Mouse (Mus musculus): ENCODE data around the gene C1d.
A peak's percentile ranks its signal among the peaks of the same experiment; 100 is the strongest.
"Not testable (repeated sequence)": the region's sequence is repeated elsewhere in the genome, so short reads cannot be mapped to it uniquely, and the experiment has no call there.

The C1d gene

DNA sequence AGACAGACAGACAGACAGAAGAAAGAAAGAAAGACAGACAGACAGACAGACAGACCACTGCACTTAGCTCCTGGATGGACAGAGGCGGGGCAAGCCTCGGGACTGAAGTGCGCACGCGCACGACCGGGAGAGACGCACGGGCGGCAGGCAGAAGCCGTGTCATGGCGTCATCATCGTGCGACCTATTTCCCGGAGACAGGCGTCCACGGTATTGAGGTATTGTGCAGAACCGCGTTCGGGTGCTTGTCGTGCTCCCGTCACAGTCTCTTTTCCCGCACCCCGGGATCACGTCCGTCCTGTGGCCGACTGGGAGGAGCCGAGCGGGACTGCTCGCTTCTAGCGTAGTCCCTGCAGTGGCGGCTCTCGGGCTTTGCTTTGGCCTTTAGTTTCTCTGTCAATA lies at the start of gene C1d:
Gene C1d, plus strand, starts transcription at position 137 of the 400 bp plus-strand sequence.
- DNase-seq (ENCODE audit: low spot score in 2 of 2): peak; percentile 92 to 95

DNA sequence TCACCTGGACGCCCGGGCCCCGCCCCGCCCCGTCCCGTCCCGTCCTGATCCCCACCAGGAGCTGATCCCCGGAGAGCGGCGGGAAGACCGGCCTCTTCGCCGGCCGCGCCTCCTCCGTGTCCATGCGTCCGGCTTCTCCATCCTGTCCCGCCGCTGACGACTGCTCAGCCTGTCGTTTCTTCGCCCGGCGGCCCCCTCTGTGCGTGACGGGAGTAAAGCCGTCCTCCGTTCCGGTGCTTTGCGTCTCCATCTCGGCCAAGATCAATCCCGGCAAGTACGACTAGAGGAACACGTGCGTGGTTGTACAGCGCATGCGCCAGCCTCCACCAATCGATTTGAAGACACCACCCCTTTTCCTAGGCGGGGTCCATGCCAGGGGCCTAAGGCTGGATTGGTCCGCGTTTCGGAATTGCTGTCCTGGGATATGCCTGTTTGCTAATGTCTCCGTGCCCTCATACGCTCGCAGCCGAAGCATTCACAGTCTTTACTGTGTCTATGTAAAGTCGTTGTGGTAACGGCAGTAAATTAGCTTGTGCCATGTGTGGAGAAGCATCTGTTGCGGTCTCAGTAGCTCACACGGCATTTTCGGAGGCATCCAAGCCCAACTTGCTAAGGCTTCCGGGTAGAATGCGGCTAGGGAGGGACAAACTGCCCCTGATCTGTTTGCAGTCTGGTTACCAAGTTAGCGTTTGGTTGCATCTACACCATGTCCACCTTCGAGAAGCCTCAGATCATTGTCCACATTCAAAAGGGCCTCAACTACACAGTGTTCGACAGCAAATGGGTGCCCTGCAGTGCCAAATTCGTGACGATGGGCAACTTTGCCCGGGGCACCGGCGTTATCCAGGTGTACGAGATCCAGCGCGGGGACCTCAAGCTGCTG lies 45.9 kb upstream of the C1d start, which contains the start of gene Pno1:
Gene Pno1, minus strand, starts transcription at position 311 of the 883 bp plus-strand sequence.
- peak; percentile 94 to 96 for DNase-seq (ENCODE audit: low spot score in 2 of 2)

DNA sequence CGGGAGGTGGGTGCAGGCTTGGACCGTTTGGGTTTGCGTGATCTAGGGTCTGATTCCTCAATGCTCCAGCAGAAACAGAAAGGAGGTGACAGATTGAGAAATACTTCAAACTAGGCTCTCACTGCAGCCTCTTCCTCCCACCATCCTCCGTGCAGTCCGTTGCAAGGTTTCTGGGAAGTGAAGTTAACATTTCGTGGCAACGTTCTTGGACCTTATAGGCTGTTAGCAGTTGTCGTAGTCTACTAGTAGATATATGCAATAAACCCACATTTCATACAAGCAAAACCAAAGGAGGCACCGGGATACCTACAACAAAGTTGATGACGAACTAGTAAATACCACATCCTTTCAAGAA lies 45.3 kb upstream of the C1d start:
- DNase-seq (ENCODE audit: low spot score in 2 of 2): no peak

DNA sequence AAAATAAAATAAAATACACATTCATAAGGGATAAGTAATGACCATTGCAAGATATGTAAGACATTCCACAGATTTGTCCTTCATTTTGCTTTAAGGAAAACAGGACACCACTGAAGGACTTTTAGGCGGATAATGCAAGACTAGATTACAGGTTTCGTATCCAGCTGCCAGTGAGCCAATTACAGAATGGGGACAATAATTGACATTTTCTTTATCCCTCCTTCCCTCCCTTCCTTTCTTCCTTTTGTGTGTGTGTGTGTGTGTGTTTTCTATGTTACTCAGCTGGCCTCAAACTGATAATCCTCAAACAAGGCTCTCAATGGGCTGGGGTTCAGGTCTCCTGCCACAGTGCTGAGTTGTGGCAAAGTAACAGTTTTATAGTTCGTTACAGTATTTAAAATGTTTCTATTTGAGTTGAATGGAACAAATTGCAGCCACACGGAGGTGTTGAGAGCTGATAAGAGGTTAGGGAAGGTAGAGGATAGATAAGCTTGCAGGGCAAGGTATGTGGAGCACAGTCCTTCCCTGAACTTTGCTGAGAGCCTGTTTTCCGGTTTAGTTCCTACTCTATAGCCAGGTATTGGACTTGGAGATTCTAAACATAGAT lies 44.4 kb upstream of the C1d start:
- DNase-seq (ENCODE audit: low spot score in 2 of 2): no peak

DNA sequence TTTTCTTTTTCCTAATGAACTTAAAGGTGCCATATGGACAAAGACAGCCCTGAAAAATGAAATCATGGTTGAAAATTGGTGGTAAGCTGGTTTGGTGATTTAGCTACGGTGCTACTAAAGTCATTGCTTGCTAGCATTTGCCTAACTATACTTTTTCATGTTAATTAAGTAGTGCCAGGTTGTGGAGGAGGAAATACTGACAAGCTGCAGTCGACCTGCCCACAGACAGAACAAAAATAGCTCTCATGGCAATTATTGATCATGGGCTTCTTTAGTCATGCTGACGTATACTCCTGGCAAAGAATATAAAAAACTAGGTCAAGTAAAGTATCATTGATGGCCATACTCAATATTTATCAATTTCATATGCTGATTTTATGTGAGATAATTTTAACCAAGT lies 41.9 kb upstream of the C1d start:
- DNase-seq (ENCODE audit: low spot score in 2 of 2): no peak

DNA sequence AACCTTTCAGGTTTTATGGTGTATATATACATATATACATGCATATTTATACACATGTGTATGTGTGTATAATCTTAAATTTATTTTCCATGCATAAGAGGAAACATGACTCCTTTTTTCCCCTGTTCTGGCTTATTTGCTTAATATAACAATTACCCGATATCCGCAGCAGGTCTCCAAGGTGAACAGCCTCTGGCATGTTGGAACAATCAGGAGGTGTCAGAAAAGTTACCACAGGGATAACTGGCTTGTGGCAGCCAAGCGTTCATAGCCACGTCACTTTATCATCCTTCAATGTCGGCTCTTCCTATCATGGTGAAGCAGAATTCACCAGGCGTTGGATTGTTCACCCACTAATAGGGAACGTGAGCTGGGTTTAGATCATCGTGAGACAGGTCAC lies 36.3 kb upstream of the C1d start:
- DNase-seq (ENCODE audit: low spot score in 2 of 2): no peak

DNA sequence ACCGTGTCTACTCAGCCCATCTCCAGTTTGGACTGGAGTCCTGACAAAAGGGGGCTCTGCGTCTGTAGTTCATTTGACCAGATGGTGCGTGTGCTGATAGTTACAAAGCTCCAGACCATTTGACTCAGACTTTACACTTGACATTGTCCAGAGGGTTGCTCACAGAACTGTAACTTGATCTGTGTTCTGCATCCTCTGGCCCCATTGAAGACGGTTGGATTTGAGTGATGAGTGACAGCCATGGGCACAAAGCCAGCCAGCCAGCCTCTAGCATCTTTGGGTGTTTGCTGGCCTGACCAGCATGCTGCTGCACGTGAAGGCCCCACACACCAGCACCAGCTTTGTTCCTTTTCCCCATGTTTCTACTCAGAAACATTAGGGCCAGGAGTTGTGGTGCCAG lies 24.6 kb upstream of the C1d start:
- no peak for DNase-seq (ENCODE audit: low spot score in 2 of 2)

DNA sequence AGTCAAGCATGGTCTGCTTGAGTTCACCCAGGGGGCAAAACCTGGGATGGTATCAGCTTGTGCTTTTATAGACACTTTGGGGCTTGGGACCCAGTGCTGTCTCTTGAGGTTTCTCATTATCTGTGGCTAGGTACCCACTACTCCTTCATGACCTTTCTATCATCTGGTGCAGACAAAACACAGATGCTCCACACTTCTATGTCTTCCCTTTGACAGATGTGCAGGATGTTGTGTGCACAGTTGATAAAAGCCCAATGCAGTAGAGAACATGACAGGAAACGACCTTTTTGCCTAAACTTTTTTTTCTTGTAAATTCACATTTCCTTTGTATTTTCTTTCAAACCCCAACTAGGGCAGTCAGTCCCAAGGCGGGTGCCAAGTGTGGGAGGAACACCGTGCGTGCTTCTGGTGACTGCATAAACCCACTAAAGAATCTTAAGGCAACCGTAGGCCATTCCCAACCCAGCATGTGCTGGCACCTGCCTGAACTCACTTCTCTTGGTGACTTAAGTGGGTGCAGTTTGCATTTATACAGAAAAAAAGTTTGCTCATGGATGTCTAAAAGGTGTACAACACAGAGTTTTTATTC lies 20.8 kb upstream of the C1d start:
- DNase-seq (ENCODE audit: low spot score in 2 of 2): no peak

DNA sequence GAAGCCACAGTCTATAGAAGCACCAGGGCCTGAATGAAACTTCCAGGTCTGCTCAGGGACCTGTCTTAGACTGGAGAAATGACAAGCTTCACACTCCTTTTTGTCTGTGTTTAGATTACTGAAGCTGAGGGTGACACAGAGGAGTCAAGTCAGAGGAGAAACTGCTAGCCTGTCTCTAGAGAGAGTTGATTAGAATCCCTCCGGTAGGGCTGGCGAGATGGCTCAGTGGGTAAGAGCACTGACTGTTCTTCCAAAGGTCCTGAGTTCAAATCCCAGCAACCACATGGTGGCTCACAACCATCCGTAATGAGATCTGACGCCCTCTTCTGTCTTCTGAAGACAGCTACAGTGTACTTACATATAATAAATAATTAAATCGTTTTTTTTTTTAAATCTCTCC lies 18.8 kb upstream of the C1d start:
- DNase-seq (ENCODE audit: low spot score in 2 of 2): not testable (repeated sequence)

DNA sequence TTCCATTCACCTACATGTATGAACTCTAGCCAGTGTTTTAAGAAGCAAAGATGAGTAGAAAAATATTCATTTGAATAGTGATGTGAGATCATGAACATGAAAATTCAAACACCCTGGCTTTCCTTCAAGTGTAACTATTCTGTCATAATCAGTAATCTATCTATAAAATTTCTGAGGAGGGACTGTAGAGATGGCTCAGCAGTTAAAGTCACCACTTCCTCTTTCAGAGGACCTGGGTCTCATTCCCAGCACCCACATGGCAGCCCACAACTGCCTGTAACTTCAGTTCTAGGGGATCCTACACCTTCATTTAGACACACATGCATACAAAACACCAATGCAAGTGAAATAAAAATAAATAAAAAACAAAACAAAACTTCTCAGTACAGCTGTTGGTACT lies 8.7 kb upstream of the C1d start:
- no peak for DNase-seq (ENCODE audit: low spot score in 2 of 2)

DNA sequence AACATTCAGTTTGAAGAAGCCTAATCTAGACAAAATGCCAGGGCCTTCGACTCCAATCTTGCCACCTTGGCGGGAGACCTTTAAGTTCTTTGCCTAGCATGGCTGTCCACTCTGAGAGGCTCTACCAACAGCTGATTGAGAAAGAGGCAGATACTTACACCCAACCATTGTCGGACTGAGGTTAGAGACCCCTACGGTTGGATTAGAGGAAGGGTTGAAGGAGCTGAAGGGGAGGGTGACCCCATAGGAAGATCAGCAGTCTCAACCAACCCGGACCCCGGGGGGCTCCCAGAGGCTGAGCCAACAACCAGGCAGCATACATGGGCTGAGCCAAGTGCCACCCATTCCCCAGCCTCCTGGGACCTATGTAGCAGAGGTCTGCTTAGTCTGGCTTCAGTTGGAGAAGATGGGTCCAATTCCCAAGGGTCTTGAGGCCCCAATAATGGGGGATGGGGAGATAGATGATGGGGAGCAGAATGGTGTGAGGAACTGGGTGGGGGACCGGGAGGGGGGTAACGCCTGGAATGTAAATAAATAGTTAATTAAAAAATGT lies 490 bp upstream of the C1d start:
- peak in 1 of 2 experiments; percentile 13 for DNase-seq (ENCODE audit: low spot score in 2 of 2)

DNA sequence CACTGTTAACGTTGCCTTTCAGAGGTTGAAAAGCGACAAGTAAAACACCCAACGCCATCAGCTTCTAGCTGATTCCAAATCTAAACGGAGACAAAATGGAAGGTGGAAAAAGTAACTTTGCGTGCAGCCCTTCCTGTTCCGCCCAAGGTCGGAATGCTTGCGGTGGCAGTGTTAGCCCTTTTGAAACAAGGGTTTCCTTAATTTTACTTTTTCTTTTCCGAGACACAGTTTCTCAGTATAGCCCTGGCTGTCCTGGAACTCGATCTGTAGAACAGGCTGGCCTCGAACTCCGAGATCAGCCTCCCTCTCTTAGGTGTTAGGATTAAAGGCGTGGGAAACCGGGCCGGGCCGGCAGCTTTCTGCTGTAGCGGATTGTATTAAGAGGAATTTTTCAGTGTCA lies 482 bp downstream of the C1d start:
- peak in 1 of 2 experiments; percentile 12 for DNase-seq (ENCODE audit: low spot score in 2 of 2)

DNA sequence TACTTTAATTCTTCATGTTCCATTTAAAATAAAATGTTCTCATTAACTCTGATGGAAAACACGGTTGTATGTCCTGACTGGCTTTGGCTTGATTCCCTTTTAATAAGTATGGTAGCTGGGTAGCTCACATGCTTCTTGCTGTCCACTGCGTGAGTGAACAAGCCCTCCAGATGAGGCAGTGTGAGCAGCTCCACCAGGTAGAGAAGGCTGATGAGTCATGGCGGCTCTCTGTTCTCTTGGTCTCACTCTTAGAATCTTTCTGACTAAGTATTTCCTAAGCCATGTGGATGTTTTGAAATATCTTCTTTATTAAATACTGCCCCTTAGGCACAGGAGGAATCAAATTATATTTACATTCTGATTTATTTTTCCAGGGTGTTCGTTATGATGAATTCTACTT lies 9.8 kb downstream of the C1d start:
- DNase-seq (ENCODE audit: low spot score in 2 of 2): no peak

DNA sequence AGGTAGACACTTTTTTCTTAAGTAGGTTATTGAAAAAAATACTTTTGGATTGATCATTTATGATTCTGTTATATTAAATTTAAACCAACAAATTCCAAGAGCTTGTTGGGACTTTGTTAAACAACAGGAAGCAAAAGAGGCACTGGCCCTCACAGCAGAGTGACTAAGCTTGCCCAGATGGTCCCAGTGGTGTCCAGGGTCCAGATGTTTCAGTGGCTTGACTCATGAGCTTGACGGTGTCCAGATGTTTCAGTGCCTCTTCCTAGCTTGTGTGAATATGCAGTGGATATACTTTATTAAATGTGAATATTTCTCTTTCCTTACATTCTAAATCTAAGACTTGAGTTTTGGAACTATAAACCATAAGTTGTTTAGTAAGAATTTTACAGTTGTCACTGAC lies 11.4 kb downstream of the C1d start:
- DNase-seq (ENCODE audit: low spot score in 2 of 2): no peak

DNA sequence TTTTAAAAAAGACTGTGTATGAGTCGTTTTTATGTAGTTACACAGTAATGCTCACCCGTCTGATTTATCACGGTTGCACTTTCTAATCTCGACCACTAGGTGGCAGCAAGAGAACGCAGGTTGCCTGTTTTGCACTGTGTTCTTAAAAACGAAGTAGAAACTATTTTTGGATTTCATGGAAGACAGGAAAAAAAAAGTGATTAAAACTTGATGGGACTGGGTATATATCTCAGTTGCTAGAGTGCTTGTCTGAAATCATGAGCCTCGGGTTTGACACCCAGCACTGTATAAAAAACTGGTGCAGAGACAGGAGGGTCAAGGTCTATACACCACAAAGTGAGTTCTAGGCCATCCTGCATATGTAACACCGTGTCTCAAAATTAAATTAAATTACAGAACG lies 22.6 kb downstream of the C1d start:
- DNase-seq (ENCODE audit: low spot score in 2 of 2): peak in 1 of 2 experiments; percentile 17

DNA sequence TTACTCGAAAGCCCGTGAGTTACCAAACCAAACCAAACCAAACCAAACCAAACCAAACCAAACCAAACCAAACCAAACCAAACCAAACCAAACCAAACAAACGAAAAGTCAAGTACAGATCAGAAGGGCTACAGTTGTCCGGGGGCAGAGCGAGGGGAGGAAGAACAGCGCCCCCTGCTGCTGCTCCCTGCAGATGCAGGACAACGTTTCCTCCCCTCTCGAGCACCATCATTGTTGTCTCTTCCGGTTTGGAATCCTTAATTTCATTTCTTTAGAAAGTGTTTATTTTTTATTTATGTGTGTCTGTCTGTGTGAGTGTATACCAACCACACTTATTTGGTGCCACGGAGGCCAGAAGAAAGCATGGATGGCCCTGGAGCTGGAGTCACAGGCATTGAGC lies 26.7 kb downstream of the C1d start:
- no peak for DNase-seq (ENCODE audit: low spot score in 2 of 2)

DNA sequence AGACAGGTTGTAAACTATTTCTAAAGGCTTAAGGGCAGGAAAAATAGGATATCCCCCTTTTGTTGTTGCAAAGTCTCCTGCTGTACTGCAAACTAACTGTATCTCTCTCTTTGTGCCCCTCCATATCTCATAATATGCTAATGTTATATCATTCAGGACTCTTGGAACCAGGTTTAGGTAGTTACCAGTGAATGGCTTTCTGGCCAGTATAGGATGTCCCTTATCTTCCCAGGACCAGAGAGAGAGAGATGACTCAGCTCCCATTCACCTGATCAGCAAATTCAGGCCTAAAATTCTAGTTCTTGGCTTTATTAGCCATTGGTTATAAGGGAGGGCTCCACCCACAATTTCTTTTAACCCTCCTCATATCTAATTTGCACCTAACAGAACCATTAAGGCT lies 31.5 kb downstream of the C1d start:
- DNase-seq (ENCODE audit: low spot score in 2 of 2): no peak

DNA sequence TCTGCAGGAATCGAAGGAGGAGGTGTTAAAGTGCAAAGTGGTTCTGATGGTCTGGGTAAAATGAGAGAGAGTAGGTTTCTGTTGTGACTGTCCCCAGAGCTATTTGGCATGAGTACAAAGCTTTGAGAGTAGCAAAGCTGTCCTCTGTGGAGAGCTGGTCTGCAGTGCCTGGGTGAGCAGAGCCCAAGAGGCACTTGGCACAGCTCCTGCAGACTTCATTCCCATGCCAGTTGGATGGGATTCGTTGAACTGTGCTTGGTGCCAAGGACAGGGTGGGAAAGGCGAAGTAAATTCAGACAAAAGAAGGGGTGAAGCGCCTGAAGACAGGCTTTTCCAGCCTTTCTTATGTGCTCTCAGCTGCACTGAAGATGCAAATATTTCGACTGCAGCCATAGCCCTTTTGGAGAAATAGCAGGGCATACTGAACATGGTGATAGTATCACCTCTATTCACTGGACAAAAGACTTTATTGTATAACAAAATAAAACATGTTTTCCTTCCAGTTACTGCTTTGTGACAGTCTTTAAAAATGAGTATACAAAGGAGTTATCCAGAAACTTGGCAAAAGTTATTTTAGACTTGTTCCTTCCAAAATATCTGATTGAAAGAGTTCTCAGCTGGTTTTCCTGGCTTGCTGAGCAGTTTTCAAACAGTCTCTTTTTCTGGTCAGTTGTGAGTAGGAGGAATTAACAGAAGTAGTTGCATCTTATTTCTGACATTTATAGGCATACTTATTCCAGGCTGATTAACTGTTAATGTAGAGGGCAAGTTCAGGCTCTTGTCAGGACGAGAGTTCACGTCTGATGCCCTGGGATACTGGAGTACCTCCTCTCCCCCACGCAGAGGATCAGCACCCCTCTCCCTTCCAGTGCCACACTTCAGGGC lies 48.9 kb downstream of the C1d start:
- peak; percentile 50 to 64 for DNase-seq (ENCODE audit: low spot score in 2 of 2)

DNA sequence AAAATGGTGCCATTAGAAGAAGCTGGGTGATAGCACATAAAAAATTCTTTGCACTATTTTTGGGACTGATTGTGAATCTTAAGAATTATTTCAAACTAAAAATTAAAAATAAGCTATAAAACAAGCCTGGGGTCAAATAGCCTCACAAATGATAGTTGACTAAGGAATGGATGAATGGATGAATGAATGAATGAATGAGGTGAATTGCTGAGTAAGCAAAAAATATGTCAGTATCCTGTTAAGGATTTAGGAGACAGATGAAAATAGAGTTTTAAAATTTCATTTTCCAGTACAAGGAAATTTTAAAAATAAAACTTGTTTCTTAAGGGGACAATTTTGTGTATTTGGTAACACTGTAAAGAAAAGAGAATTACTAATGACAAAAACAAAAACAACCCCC lies 50.1 kb downstream of the C1d start:
- no peak for DNase-seq (ENCODE audit: low spot score in 2 of 2)
